Mouse (Mus musculus): ENCODE data around the gene Lrrn2.

GRCm38 (mm10) chr1:132928032-132928906 lies 48.2 kb downstream of the Lrrn2 start:
- TF ChIP-seq USF1 (IDR thresholded peaks at IDR 0.05; ENCODE audit: low read depth) (no peak), POLR2A (IDR thresholded peaks at IDR 0.05; ENCODE audit: insufficient read length, low read depth) (no peak), MYOG (IDR thresholded peaks at IDR 0.05; ENCODE audit: control insufficient read depth in 1 of 3, insufficient read depth in 1 of 3, insufficient read length in 2 of 3, low read depth in 2 of 3) (no peak), SRF (IDR thresholded peaks at IDR 0.05; ENCODE audit: control insufficient read depth, insufficient read length, low read depth) (no peak), POLR2AphosphoS2 (IDR thresholded peaks at IDR 0.05; ENCODE audit: insufficient read length, low read depth) (no peak), REST (IDR thresholded peaks at IDR 0.05; ENCODE audit: insufficient read depth, insufficient read length) (no peak), E2F4 (IDR thresholded peaks at IDR 0.05; ENCODE audit: insufficient read depth) (no peak)

All from myocyte (in vitro differentiated cells).